Mouse (Mus musculus): ENCODE data around the gene Rgcc. TPM values are rescaled to one million over a fixed set of nuclear protein-coding genes. Genes with fewer than 3 reads are reported as not detected.
A peak's percentile ranks its signal among the peaks of the same experiment; 100 is the strongest.

Gene Rgcc
- polyA plus RNA-seq, 1 experiment from 2014 or later = 70.7 TPM

DNA sequence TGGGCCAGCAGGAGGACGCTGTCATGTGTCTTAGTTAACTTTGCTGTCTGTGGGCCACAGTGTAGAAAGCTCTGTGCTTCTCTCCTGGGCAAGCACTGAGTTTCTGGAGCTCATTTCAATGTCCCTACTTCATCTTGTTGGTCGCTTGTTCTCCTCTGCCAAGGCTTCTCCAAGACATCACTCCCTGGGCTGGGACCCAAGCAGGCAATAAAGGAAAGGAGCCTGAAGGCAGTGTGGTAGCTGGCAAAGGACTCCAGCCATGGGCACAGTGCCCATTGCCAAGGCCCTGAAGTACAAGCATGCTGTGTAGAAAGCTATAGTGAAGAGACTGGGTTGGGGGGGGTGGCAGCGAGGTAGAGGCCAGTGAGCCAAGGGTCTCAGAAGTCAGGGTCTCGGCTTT, 38.8 kb downstream of the Rgcc start:
- no peak for TF ChIP-seq CTCF (IDR thresholded peaks at IDR 0.05; ENCODE audit: low read depth)
- ATAC-seq (replicated peaks; ENCODE audit: low FRiP score, low read depth) = no peak
- 86% methylated on average over 4 of the region's 4 CpGs for WGBS

DNA sequence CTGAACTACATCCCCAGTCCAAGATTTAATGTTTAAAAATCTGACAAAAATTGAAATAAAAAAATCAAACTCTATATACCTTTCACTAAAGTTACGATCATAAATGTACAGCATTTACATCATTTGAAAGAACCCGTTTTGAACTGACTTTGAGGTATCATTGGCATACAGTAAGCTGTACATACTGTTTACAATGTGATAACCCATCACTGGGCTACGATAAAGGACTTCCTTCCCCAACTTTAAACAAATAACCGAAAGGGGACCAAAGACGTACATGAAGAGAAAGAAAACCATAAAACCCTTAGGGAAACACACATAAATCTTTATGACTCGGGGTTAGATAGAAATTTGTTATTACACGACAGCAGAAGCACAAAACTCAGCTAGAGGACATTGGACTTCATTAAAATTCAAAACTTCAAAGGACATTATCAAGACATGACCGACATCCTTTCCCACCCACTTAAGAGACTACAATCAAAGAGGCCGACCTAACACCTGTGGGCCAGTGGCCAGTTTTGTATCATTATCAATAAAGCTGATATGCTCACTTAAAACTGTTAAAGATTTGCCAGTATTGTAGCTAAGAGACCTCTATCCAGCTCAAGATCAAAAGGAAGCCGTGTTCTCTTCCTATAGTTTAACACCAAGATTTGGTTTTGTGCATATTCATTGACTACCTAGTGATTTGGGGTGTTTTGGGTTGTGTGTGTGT, 42.2 kb downstream of the Rgcc start:
- no peak overlapping the region for H3K27ac ChIP-seq
- 65% methylated on average over 10 of the region's 10 CpGs for WGBS
- H3K27me3 ChIP-seq (ENCODE audit: insufficient read depth, low read length) = no peaks in the 10 kb centered on the region
- no peaks in the 10 kb centered on the region for H3K9me3 ChIP-seq (replicated peaks; ENCODE audit: low read length)
- no peaks in the 10 kb centered on the region for H3K36me3 ChIP-seq (ENCODE audit: insufficient read depth, low read length)
- no peaks in the 10 kb centered on the region for H3K4me1 ChIP-seq (replicated peaks; ENCODE audit: insufficient read depth, low read length)
- no peak for TF ChIP-seq CTCF (IDR thresholded peaks at IDR 0.05; ENCODE audit: low read depth)
- no peak overlapping the region for H3K9ac ChIP-seq (ENCODE audit: low read depth, low read length)
- H3K4me3 ChIP-seq (replicated peaks; ENCODE audit: low read depth, low read length) = no peak overlapping the region
- ATAC-seq (replicated peaks; ENCODE audit: low FRiP score, low read depth) (no peak), DNase-seq (ENCODE audit: low spot score) (no peak)
- H3K4me2 ChIP-seq (ENCODE audit: low read length) = no peak overlapping the region

More for the DNA sequence above, 38.8 kb downstream of the Rgcc start:
- no peak for DNase-seq (ENCODE audit: low spot score)
- no peak overlapping the region for H3K9ac ChIP-seq (ENCODE audit: low read depth, low read length)
- no peaks in the 10 kb centered on the region for H3K36me3 ChIP-seq (ENCODE audit: insufficient read depth, low read length)
- no peak overlapping the region for H3K4me2 ChIP-seq (ENCODE audit: low read length)
- H3K27ac ChIP-seq = no peak overlapping the region
- H3K4me3 ChIP-seq (replicated peaks; ENCODE audit: low read depth, low read length) = no peak overlapping the region
- no peaks in the 10 kb centered on the region for H3K27me3 ChIP-seq (ENCODE audit: insufficient read depth, low read length)
- no peaks in the 10 kb centered on the region for H3K9me3 ChIP-seq (replicated peaks; ENCODE audit: low read length)
- no peaks in the 10 kb centered on the region for H3K4me1 ChIP-seq (replicated peaks; ENCODE audit: insufficient read depth, low read length)

DNA sequence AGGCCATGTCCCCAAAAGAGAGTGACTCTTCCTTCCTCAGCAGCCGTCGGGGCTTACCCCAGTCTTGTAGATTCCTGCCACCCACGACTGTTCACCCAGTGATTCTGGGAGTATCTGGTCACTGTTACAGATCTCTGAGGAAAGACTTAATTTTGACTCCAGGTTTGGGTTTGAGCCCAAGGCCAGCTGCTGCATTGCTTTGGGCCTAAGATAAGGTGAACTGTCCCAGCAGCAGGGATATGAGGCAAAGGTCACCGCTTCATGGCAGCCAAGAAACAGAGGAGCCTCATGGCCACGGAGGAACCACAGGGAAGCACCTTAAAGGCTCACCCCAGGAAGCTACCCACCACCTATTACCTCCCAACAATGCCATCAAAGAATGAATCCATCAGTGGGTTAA, 44.8 kb downstream of the Rgcc start:
- no peak overlapping the region for H3K27ac ChIP-seq
- ATAC-seq (replicated peaks; ENCODE audit: low FRiP score, low read depth) = no peak
- H3K27me3 ChIP-seq (ENCODE audit: insufficient read depth, low read length) = no peaks in the 10 kb centered on the region
- no peaks in the 10 kb centered on the region for H3K4me1 ChIP-seq (replicated peaks; ENCODE audit: insufficient read depth, low read length)
- no peaks in the 10 kb centered on the region for H3K36me3 ChIP-seq (ENCODE audit: insufficient read depth, low read length)
- no peak for TF ChIP-seq CTCF (IDR thresholded peaks at IDR 0.05; ENCODE audit: low read depth)
- WGBS = 87% methylated on average over 5 of the region's 5 CpGs
- no peak for DNase-seq (ENCODE audit: low spot score)
- no peak overlapping the region for H3K4me2 ChIP-seq (ENCODE audit: low read length)
- H3K9me3 ChIP-seq (replicated peaks; ENCODE audit: low read length) = no peaks in the 10 kb centered on the region
- H3K4me3 ChIP-seq (replicated peaks; ENCODE audit: low read depth, low read length) = no peak overlapping the region
- H3K9ac ChIP-seq (ENCODE audit: low read depth, low read length) = no peak overlapping the region

DNA sequence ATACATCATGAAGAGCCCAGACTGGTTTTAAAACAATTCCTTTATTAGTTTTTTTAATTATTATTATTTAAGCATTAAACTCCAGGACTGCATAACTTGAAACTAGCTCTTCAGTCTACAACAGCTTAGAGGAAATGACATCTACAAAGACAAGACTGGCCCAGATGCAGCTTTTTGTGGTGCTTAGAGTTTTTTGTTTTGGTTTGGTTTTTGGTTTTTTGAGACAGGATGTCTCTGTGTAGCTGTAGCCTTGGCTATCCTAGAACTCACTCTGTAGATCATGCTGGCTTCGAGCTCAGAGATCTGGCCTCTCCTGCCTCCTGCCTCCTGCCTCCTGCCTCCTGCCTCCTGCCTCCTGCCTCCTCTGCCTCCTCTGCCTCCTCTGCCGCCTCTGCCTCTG, 45.7 kb downstream of the Rgcc start:
- Histone ChIP-seq H3K36me3 (ENCODE audit: insufficient read depth, low read length) (no peaks in the 10 kb centered on the region), H3K27ac (no peak overlapping the region), H3K27me3 (ENCODE audit: insufficient read depth, low read length) (no peaks in the 10 kb centered on the region), H3K9ac (ENCODE audit: low read depth, low read length) (no peak overlapping the region), H3K4me2 (ENCODE audit: low read length) (no peak overlapping the region), H3K4me1 (replicated peaks; ENCODE audit: insufficient read depth, low read length) (no peaks in the 10 kb centered on the region), H3K4me3 (replicated peaks; ENCODE audit: low read depth, low read length) (no peak overlapping the region), H3K9me3 (replicated peaks; ENCODE audit: low read length) (no peaks in the 10 kb centered on the region)
- no peak for DNase-seq (ENCODE audit: low spot score)
- WGBS = 88% methylated on average over 2 of the region's 2 CpGs
- ATAC-seq (replicated peaks; ENCODE audit: low FRiP score, low read depth) = no peak
- no peak for TF ChIP-seq CTCF (IDR thresholded peaks at IDR 0.05; ENCODE audit: low read depth)

- TF ChIP-seq CTCF (IDR thresholded peaks at IDR 0.05; ENCODE audit: low read depth) = no peak
- ATAC-seq (replicated peaks; ENCODE audit: low FRiP score, low read depth) = no peak
Observed at GRCm38 (mm10) chr14:79251727-79252285, 49.6 kb downstream of the Rgcc start.

GRCm38 (mm10) chr14:79244571-79244970, 56.9 kb downstream of the Rgcc start:
- no peak for ATAC-seq (replicated peaks; ENCODE audit: low FRiP score, low read depth)
- H3K4me2 ChIP-seq (ENCODE audit: low read length) = no peak overlapping the region
- no peaks in the 10 kb centered on the region for H3K4me1 ChIP-seq (replicated peaks; ENCODE audit: insufficient read depth, low read length)
- H3K27ac ChIP-seq = no peak overlapping the region
- no peak overlapping the region for H3K4me3 ChIP-seq (replicated peaks; ENCODE audit: low read depth, low read length)
- no peaks in the 10 kb centered on the region for H3K9me3 ChIP-seq (replicated peaks; ENCODE audit: low read length)
- TF ChIP-seq CTCF (IDR thresholded peaks at IDR 0.05; ENCODE audit: low read depth) = no peak
- no peaks in the 10 kb centered on the region for H3K36me3 ChIP-seq (ENCODE audit: insufficient read depth, low read length)
- WGBS = 68% methylated on average over 3 of the region's 3 CpGs
- no peak overlapping the region for H3K9ac ChIP-seq (ENCODE audit: low read depth, low read length)
- no peaks in the 10 kb centered on the region for H3K27me3 ChIP-seq (ENCODE audit: insufficient read depth, low read length)
- no peak for DNase-seq (ENCODE audit: low spot score)

More at GRCm38 (mm10) chr14:79251727-79252285, 49.6 kb downstream of the Rgcc start:
- Histone ChIP-seq H3K9me3 (replicated peaks; ENCODE audit: low read length) (no peaks in the 10 kb centered on the region), H3K9ac (ENCODE audit: low read depth, low read length) (no peak overlapping the region), H3K36me3 (ENCODE audit: insufficient read depth, low read length) (no peaks in the 10 kb centered on the region), H3K4me1 (replicated peaks; ENCODE audit: insufficient read depth, low read length) (no peaks in the 10 kb centered on the region), H3K4me2 (ENCODE audit: low read length) (no peak overlapping the region), H3K27me3 (ENCODE audit: insufficient read depth, low read length) (no peaks in the 10 kb centered on the region), H3K4me3 (replicated peaks; ENCODE audit: low read depth, low read length) (no peak overlapping the region), H3K27ac (no peak overlapping the region)
- peak; percentile 55 for DNase-seq (ENCODE audit: low spot score)
- 41% methylated on average over 5 of the region's 5 CpGs for WGBS
